Mouse (Mus musculus) kidney, adult 2 months (tissue): ENCODE data around the gene Ttc9c. TPM values are rescaled to one million over a fixed set of nuclear protein-coding genes. Genes with fewer than 3 reads are reported as not detected.
"Not testable (repeated sequence)": the region's sequence is repeated elsewhere in the genome, so short reads cannot be mapped to it uniquely, and the experiment has no call there.

Experiments
- DNase-seq: peaks from one replicate; pipeline ENCODE4 v3.0.0; 2021
- H3K27ac ChIP-seq: fragments of 200-500 bp; 2 replicates; pipeline ENCODE4 v1.5.1; 2012; ENCODE audit warnings: low read depth, low read length, control low read depth, inconsistent platforms; ENCODE audit not compliant: insufficient read depth
- H3K27me3 ChIP-seq: fragments of 200-500 bp; replicated peaks from 2 replicates; pipeline ENCODE4 v1.6.1; 2012; ENCODE audit warnings: mild to moderate bottlenecking, moderate library complexity, low read length, inconsistent platforms; ENCODE audit not compliant: control insufficient read depth, insufficient read depth
- H3K36me3 ChIP-seq: fragments of 200-500 bp; 2 replicates; pipeline ENCODE4 v1.6.1; 2012; ENCODE audit warnings: mild to moderate bottlenecking, moderate library complexity, low read length, inconsistent platforms; ENCODE audit not compliant: control insufficient read depth, insufficient read depth
- H3K4me1 ChIP-seq: fragments of 200-500 bp; 2 replicates; pipeline ENCODE4 v1.6.1; 2011; ENCODE audit warnings: low read length; ENCODE audit not compliant: control insufficient read depth, insufficient read depth
- H3K4me3 ChIP-seq: fragments of 200-500 bp; 2 replicates; pipeline ENCODE4 v1.5.1; 2011; ENCODE audit warnings: mild to moderate bottlenecking, low read depth, low read length, control low read depth; ENCODE audit not compliant: insufficient read depth
- CTCF ChIP-seq: fragments of 200-500 bp; conservative IDR thresholded peaks from 2 replicates; pipeline ENCODE4 v1.5.1; 2011; ENCODE audit warnings: low read depth, mild to moderate bottlenecking, control low read depth, low read length, moderate library complexity, mixed read lengths; ENCODE audit not compliant: insufficient read depth, insufficient read length
- POLR2A ChIP-seq: fragments of 200-500 bp; IDR thresholded peaks from one replicate; pipeline ENCODE4 v1.6.1; 2011; ENCODE audit warnings: low read depth, low read length, control low read depth
- WGBS: fragments of 180-500 bp; shearing (Covaris S2); methylation state at CpG from one replicate; pipeline ENCODE4 v1.1.7; 2018; 5-methylcytosine and 5-hydroxymethylcytosine counted together
- polyA plus RNA-seq: library from polyadenylated mRNA; depleted of rRNA; stranded (reverse); fragments of >200 nt; gene quantifications from 2 replicates; pipeline ENCODE4 v1.2.3, GENCODE M21; 2012

The Ttc9c gene
- polyA plus RNA-seq, 1 experiment, result 18.7 TPM

GRCm38 (mm10) chr19:8839103-8839907 is 20.2 kb upstream of the Ttc9c start, which contains the start of gene Gng3:
Gng3 (minus strand) TSS chr19:8839194.
- H3K36me3 ChIP-seq, result no peaks in the 10 kb centered on the region; the same call in 1 of the 2 replicates
- peaks cover 20% of the 10 kb centered on the region for H3K4me1 ChIP-seq
- peak within 1 kb of the TSS; percentile 75 for H3K4me3 ChIP-seq
- H3K27ac ChIP-seq, result peak within 1 kb of the TSS; percentile 71; the same call in 1 of the 2 replicates
- no peaks in the 10 kb centered on the region for H3K27me3 ChIP-seq
- DNase-seq, result no peak
- WGBS, result 80% methylated on average over 11 of the region's 11 CpGs
- TF ChIP-seq POLR2A, result no peak
- no peak for TF ChIP-seq CTCF

DNA sequence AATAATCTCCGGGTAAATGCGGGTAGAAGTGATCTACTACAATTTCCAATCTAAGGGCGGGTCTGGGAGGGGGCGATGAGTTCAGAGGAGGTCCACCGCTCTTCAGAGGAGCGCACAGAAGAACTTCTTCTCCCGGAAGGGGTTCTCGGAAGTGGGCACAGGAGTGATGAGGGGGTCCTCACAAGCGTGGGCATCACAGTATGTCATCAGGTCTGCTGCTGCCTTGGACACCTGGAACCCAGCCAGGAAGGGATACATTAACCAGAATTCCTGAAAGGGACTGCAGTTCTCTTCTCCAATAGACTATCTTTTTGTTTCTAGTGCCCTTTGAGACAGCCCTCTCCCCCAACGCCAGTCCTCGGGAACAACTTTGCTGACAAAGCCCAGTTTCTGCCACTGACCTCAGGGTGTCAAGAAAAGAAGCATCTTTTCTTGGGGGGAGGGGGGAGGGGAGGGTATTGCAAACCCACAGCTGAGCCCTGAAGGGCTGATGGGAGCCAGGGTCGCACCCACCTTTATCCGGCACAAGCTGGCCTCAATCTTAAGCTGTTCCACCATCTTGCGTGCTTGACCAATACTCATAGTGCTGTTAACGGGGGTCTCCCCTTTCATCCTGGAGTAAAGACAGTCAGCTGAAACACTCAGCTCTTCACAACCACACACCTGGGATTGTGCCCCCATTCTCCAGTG is 19.1 kb upstream of the Ttc9c start:
- peak overlapping the region; percentile 89 for H3K27ac ChIP-seq
- no peak for TF ChIP-seq CTCF
- no peak for TF ChIP-seq POLR2A
- WGBS, result 15% methylated on average over 15 of the region's 15 CpGs
- H3K27me3 ChIP-seq, result no peaks in the 10 kb centered on the region
- H3K36me3 ChIP-seq, result no peaks in the 10 kb centered on the region; the same call in 1 of the 2 replicates
- peak overlapping the region; percentile 75 for H3K4me3 ChIP-seq
- peak; percentile 89 for DNase-seq
- H3K4me1 ChIP-seq, result peaks cover 20% of the 10 kb centered on the region

GRCm38 (mm10) chr19:8837251-8837791 is 18.2 kb upstream of the Ttc9c start, which contains the start of gene Bscl2:
Bscl2 (plus strand) TSS chr19:8837467.
- H3K27me3 ChIP-seq, result no peaks in the 10 kb centered on the region
- 1% methylated on average over 38 of the region's 38 CpGs for WGBS
- TF ChIP-seq POLR2A, result peak; percentile 41
- TF ChIP-seq CTCF, result peak; percentile 32; the same call in 1 of the 2 replicates
- peaks cover 3% of the 10 kb centered on the region for H3K36me3 ChIP-seq
- H3K4me1 ChIP-seq, result peaks cover 20% of the 10 kb centered on the region
- H3K4me3 ChIP-seq, result peak within 1 kb of the TSS; percentile 75
- DNase-seq, result peak; percentile 89
- peak within 1 kb of the TSS; percentile 89 for H3K27ac ChIP-seq

DNA sequence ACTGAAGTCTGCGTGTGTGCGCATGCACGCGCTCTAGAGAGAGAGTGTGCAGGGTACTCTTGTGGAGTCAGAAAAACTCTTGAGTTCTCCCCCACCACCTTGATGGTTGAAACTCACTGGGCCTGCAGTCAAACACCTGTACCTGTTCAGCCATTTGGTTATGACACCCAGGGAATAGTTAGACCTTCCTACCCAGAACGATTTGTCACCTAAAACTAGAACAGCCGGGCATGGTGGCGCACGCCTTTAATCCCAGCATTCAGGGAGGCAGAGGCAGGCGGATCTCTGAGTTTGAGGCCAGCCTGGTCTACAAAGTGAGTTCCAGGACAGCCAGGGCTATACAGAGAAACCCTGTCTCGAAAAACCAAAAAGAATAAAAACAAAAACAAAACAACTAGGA is 17.2 kb upstream of the Ttc9c start:
- H3K36me3 ChIP-seq, H3K27me3 ChIP-seq, H3K27ac ChIP-seq, H3K4me3 ChIP-seq: not testable (repeated sequence)
- H3K4me1 ChIP-seq, result peaks cover 18% of the 10 kb centered on the region
- 91% methylated on average over 10 of the region's 10 CpGs for WGBS
- DNase-seq, result peak; percentile 36

DNA sequence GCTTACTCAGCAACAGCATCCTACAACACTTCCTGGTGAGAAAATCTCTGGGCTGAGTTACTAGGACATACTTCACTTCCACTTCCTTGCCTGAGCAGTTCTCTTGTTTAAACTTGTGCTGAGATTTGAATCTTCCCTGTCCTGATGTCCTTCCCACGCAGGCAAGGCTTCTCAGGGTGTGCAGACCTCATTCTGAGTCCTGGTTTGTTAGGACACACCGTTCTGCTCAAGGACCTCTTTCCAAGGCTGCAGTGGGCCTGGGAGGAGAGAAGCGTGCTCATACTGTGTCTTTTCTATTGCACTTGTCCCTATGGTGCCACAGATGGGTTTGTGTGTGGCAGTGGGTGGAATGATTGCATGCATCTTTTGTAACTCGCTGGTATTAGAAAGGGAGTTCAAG is 13.8 kb upstream of the Ttc9c start:
- TF ChIP-seq CTCF (no peak), POLR2A (no peak)
- H3K4me1 ChIP-seq, result no peaks in the 10 kb centered on the region
- no peak for DNase-seq
- H3K4me3 ChIP-seq, result no peak overlapping the region
- H3K27me3 ChIP-seq, result no peaks in the 10 kb centered on the region
- WGBS, result 91% methylated on average over 4 of the region's 4 CpGs
- H3K27ac ChIP-seq, result no peak overlapping the region
- H3K36me3 ChIP-seq, result peaks cover 33% of the 10 kb centered on the region

- DNase-seq, result no peak
- 79% methylated on average over 11 of the region's 11 CpGs for WGBS
- Histone ChIP-seq H3K4me3 (no peak overlapping the region), H3K36me3 (peaks cover 42% of the 10 kb centered on the region), H3K27me3 (no peaks in the 10 kb centered on the region), H3K4me1 (no peaks in the 10 kb centered on the region), H3K27ac (no peak overlapping the region)
- TF ChIP-seq POLR2A, result no peak
Measured at GRCm38 (mm10) chr19:8831262-8831661, 12.1 kb upstream of the Ttc9c start.

GRCm38 (mm10) chr19:8830664-8831063 is 11.5 kb upstream of the Ttc9c start:
- 88% methylated on average over 8 of the region's 8 CpGs for WGBS
- Histone ChIP-seq H3K27me3 (no peaks in the 10 kb centered on the region), H3K36me3 (peaks cover 44% of the 10 kb centered on the region), H3K4me1 (no peaks in the 10 kb centered on the region), H3K4me3 (no peak overlapping the region), H3K27ac (no peak overlapping the region)
- TF ChIP-seq POLR2A, result no peak
- no peak for TF ChIP-seq CTCF
- no peak for DNase-seq
